Mouse (Mus musculus) erythroblast, embryonic 14.5 days (primary cell): Measurements from ENCODE around the gene Apbb2. TPM values are rescaled to one million over a fixed set of nuclear protein-coding genes. Genes with fewer than 3 reads are reported as not detected.

Experiments used
- H3K27me3 ChIP-seq: 2 replicates; pipeline ENCODE4 v1.6.1; 2012; ENCODE audit warnings: inconsistent platforms; ENCODE audit not compliant: control insufficient read depth
- H3K36me3 ChIP-seq: 2 replicates; pipeline ENCODE4 v1.6.1; 2012; ENCODE audit warnings: mild to moderate bottlenecking, inconsistent platforms; ENCODE audit not compliant: control insufficient read depth
- H3K4me1 ChIP-seq: 2 replicates; pipeline ENCODE4 v1.6.1; 2012; ENCODE audit warnings: inconsistent platforms; ENCODE audit not compliant: control insufficient read depth
- H3K4me3 ChIP-seq: replicated peaks from 2 replicates; pipeline ENCODE3; 2012; ENCODE audit warnings: moderate library complexity, mild to moderate bottlenecking, inconsistent platforms
- H3K9me3 ChIP-seq: 2 replicates; pipeline ENCODE4 v1.6.1; 2012; ENCODE audit warnings: low read length, inconsistent platforms, mixed read lengths; ENCODE audit not compliant: control insufficient read depth
- GATA1 ChIP-seq: IDR thresholded peaks from 2 replicates; pipeline ENCODE4 v1.6.1; 2012; ENCODE audit warnings: low read length, inconsistent platforms, mixed read lengths
- TAL1 ChIP-seq: IDR thresholded peaks from 3 replicates; pipeline ENCODE4 v1.6.1; 2012; ENCODE audit warnings: low read length, inconsistent platforms, mixed read lengths
- polyA plus RNA-seq: library from polyadenylated mRNA; stranded (reverse); fragments of >175 nt; gene quantifications from 2 replicates; pipeline ENCODE4 v1.2.3, GENCODE M21; 2012

Gene Apbb2
- polyA plus RNA-seq, 1 experiment = 0.06 TPM

GRCm38 (mm10) chr5:66518411-66519006, 100.1 kb downstream of the Apbb2 start:
- no peaks in the 10 kb centered on the region for H3K4me1 ChIP-seq
- H3K27me3 ChIP-seq = no peaks in the 10 kb centered on the region
- no peaks in the 10 kb centered on the region for H3K36me3 ChIP-seq
- H3K9me3 ChIP-seq = no peaks in the 10 kb centered on the region
- H3K4me3 ChIP-seq = no peak overlapping the region
- TF ChIP-seq GATA1 (no peak), TAL1 (no peak)

GRCm38 (mm10) chr5:66517503-66517902, 101.1 kb downstream of the Apbb2 start:
- no peak overlapping the region for H3K4me3 ChIP-seq
- no peaks in the 10 kb centered on the region for H3K27me3 ChIP-seq
- H3K9me3 ChIP-seq = no peaks in the 10 kb centered on the region

GRCm38 (mm10) chr5:66516311-66516710, 102.3 kb downstream of the Apbb2 start:
- no peak for TF ChIP-seq GATA1
- TF ChIP-seq TAL1 = no peak
- Histone ChIP-seq H3K4me1 (no peaks in the 10 kb centered on the region), H3K36me3 (no peaks in the 10 kb centered on the region), H3K4me3 (no peak overlapping the region), H3K27me3 (no peaks in the 10 kb centered on the region), H3K9me3 (no peaks in the 10 kb centered on the region)

More at GRCm38 (mm10) chr5:66517503-66517902, 101.1 kb downstream of the Apbb2 start:
- no peak for TF ChIP-seq TAL1
- TF ChIP-seq GATA1 = no peak
- Histone ChIP-seq H3K36me3 (no peaks in the 10 kb centered on the region), H3K4me1 (no peaks in the 10 kb centered on the region)

- H3K9me3 ChIP-seq = no peaks in the 10 kb centered on the region
- H3K36me3 ChIP-seq = no peaks in the 10 kb centered on the region
- no peak for TF ChIP-seq GATA1
- no peak for TF ChIP-seq TAL1
- H3K27me3 ChIP-seq = no peaks in the 10 kb centered on the region
- no peaks in the 10 kb centered on the region for H3K4me1 ChIP-seq
- H3K4me3 ChIP-seq = no peak overlapping the region
Observed at GRCm38 (mm10) chr5:66515271-66515670, 103.3 kb downstream of the Apbb2 start.

- Histone ChIP-seq H3K36me3 (no peaks in the 10 kb centered on the region), H3K27me3 (no peaks in the 10 kb centered on the region), H3K9me3 (no peaks in the 10 kb centered on the region), H3K4me3 (no peak overlapping the region), H3K4me1 (no peaks in the 10 kb centered on the region)
- TF ChIP-seq GATA1 (no peak), TAL1 (no peak)
Observed at GRCm38 (mm10) chr5:66514659-66515058, 103.9 kb downstream of the Apbb2 start.

- no peak overlapping the region for H3K4me3 ChIP-seq
- H3K27me3 ChIP-seq = no peaks in the 10 kb centered on the region
- no peaks in the 10 kb centered on the region for H3K9me3 ChIP-seq
- TF ChIP-seq TAL1 = no peak
- TF ChIP-seq GATA1 = no peak
- no peaks in the 10 kb centered on the region for H3K36me3 ChIP-seq
- H3K4me1 ChIP-seq = no peaks in the 10 kb centered on the region
Observed at GRCm38 (mm10) chr5:66513412-66513811, 105.2 kb downstream of the Apbb2 start.

- Histone ChIP-seq H3K27me3 (no peaks in the 10 kb centered on the region), H3K4me1 (no peaks in the 10 kb centered on the region), H3K9me3 (no peaks in the 10 kb centered on the region), H3K4me3 (no peak overlapping the region), H3K36me3 (no peaks in the 10 kb centered on the region)
- TF ChIP-seq TAL1 = no peak
- TF ChIP-seq GATA1 = no peak
Observed at GRCm38 (mm10) chr5:66512519-66512918, 106.1 kb downstream of the Apbb2 start.

- no peaks in the 10 kb centered on the region for H3K27me3 ChIP-seq
- H3K36me3 ChIP-seq = no peaks in the 10 kb centered on the region
- TF ChIP-seq TAL1 = no peak
- no peak for TF ChIP-seq GATA1
- H3K4me3 ChIP-seq = no peak overlapping the region
- no peaks in the 10 kb centered on the region for H3K4me1 ChIP-seq
- no peaks in the 10 kb centered on the region for H3K9me3 ChIP-seq
Observed at GRCm38 (mm10) chr5:66510716-66511115, 107.9 kb downstream of the Apbb2 start.

GRCm38 (mm10) chr5:66509151-66509550, 109.4 kb downstream of the Apbb2 start:
- H3K9me3 ChIP-seq = no peaks in the 10 kb centered on the region
- H3K27me3 ChIP-seq = no peaks in the 10 kb centered on the region
- no peaks in the 10 kb centered on the region for H3K4me1 ChIP-seq
- H3K4me3 ChIP-seq = no peak overlapping the region
- TF ChIP-seq TAL1 = no peak
- no peak for TF ChIP-seq GATA1
- H3K36me3 ChIP-seq = no peaks in the 10 kb centered on the region

- H3K4me3 ChIP-seq = no peak overlapping the region
- H3K36me3 ChIP-seq = no peaks in the 10 kb centered on the region
- no peaks in the 10 kb centered on the region for H3K9me3 ChIP-seq
- H3K27me3 ChIP-seq = no peaks in the 10 kb centered on the region
- no peaks in the 10 kb centered on the region for H3K4me1 ChIP-seq
- TF ChIP-seq GATA1 = no peak
- no peak for TF ChIP-seq TAL1
Observed at GRCm38 (mm10) chr5:66505578-66505977, 113.0 kb downstream of the Apbb2 start.
